9 mouse cellular contexts compared by ENCODE assay signal in genomic region chr5:32192016-32192845, GRCm38 (mm10). TPM values are rescaled to one million over a fixed set of nuclear protein-coding genes. Genes with fewer than 3 reads are reported as not detected.
DNase-seq lines count a peak whose midpoint lies in the region.
"Had no signal": no experiment of that assay in that cellular context is flagged by ENCODE, and none has a peak within 500 bp of the region (broad histone marks: within the 10 kb centered on the region; RNA-seq: fewer than 3 reads in every experiment).

No protein-coding gene starts in this region.

- peak; percentile 44 for DNase-seq in gastrocnemius, adult 18-20 months (ENCODE audit: low spot score)
- DNase-seq in gastrocnemius, postnatal 4 days (ENCODE audit: low spot score in 2 of 2) = no peak
- peak; percentile 40 to 64 for DNase-seq in urinary bladder, postnatal 36 days (ENCODE audit: low spot score in 2 of 2)
- DNase-seq in urinary bladder, postnatal 10 days (ENCODE audit: low spot score) = no peak
- DNase-seq in heart, postnatal 4 days = peak; percentile 43
- DNase-seq in cerebellum, adult 11-12 months = no peak
- DNase-seq in ovary, postnatal 14 days (ENCODE audit: low spot score) = no peak
- no peak for DNase-seq in c-Kit-positive CD71-positive TER-119-positive erythroid progenitor cells, embryonic 14.5 days (ENCODE audit: low spot score)
- DNase-seq: kidney, adult 18-20 months had no signal

RNA-seq across cellular contexts. Expression of gene Plb1, which starts 40.3 kb away (rescaled TPM):
- 1 to 10 TPM; 1.6 to 2.0 TPM for total RNA-seq in gastrocnemius, adult 18-20 months (2021)
- 1 to 10 TPM; 1.7 to 2.6 TPM for total RNA-seq in gastrocnemius, postnatal 4 days (2021)
- 1 to 10 TPM; 3.9 to 4.7 TPM for total RNA-seq in heart, postnatal 4 days (2021)

RNA-seq across cellular contexts. Expression of gene Fosl2, which starts 56.6 kb away (rescaled TPM):
- 10 to 100 TPM; 15.9 to 16.3 TPM for total RNA-seq in gastrocnemius, adult 18-20 months (2021)
- total RNA-seq in gastrocnemius, postnatal 4 days (2021) = 10 to 100 TPM; 23.2 to 33.3 TPM
- 10 to 100 TPM; 25.0 to 26.8 TPM for total RNA-seq in heart, postnatal 4 days (2021)

Comparison
In these comparisons a context has a peak if more than half of its experiments do, and no peak if none do; other contexts are left out.
1. DNase-seq: peak in gastrocnemius, adult 18-20 months (single experiment), urinary bladder, postnatal 36 days (2 of 2) and heart, postnatal 4 days (single experiment); none in gastrocnemius, postnatal 4 days (0 of 2), urinary bladder, postnatal 10 days (single experiment), cerebellum, adult 11-12 months (single experiment), ovary, postnatal 14 days (single experiment) and c-Kit-positive CD71-positive TER-119-positive erythroid progenitor cells, embryonic 14.5 days (single experiment).